Mouse (Mus musculus) testis, adult 2 months (tissue): ENCODE results near the gene Tbx2.

Source experiments
- CTCF ChIP-seq: fragments of 200-500 bp; IDR thresholded peaks from 2 replicates; pipeline ENCODE4 v1.5.1; 2012; ENCODE audit warnings: low read depth, mild to moderate bottlenecking, inconsistent platforms, low read length, moderate library complexity; ENCODE audit not compliant: control insufficient read depth, insufficient read depth, insufficient replicate concordance
- POLR2A ChIP-seq: fragments of 200-500 bp; IDR thresholded peaks from 2 replicates; pipeline ENCODE4 v1.6.1; 2012; ENCODE audit warnings: low read depth, mild to moderate bottlenecking, inconsistent platforms, low read length, moderate library complexity; ENCODE audit not compliant: control insufficient read depth

DNA sequence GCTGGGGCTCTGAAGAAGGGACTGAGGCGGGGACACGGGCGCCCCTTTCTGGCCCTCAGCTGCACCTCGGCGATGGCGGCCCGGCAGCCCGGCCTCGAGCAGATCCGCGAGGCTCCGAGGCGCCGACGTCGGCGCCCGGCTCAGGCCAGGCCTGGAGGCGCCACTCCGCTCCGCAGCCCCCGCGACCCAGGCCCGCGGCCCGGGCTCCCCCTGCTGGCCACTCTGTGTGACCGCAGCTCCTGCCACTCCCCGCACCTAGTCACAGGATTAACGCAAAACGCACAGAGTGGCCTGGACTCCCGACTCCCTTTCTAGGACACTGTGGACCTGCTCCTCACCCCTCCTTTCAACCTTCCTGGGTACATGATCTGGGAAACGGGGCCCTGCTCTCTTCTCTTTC lies 9.6 kb downstream of the Tbx2 start:
- peak; percentile 85 for TF ChIP-seq CTCF
- TF ChIP-seq POLR2A, result no peak
